ENCODE assay signal across 8 mouse cellular contexts in genomic region chr13:5592556-5593061, GRCm38 (mm10).
DNase-seq lines count a peak whose midpoint lies in the region; ATAC-seq and TF ChIP-seq lines count a peak whose summit lies in the region.

No protein-coding gene starts in this region.

- peak; percentile 8 to 34 for DNase-seq in frontal cortex, adult 2 months (ENCODE audit: extremely low spot score in 1 of 2, low spot score in 1 of 2)
- no peak for DNase-seq in frontal cortex, postnatal 14 days (ENCODE audit: low spot score in 2 of 2)
- peak; percentile 28 for DNase-seq in MN1 (ENCODE audit: low spot score)
- DNase-seq in heart, postnatal 0 days (ENCODE audit: low spot score) = peak; percentile 93
- peak; percentile 37 for DNase-seq in lung, postnatal 14 days
- no peak for DNase-seq in forebrain, embryonic 14.5 days (ENCODE audit: low spot score)
- DNase-seq in c-Kit-positive CD71-positive TER-119-positive erythroid progenitor cells, embryonic 14.5 days (ENCODE audit: low spot score) = no peak

- no peak overlapping the region for H3K4me3 ChIP-seq in heart, postnatal 0 days (ENCODE audit: low read depth, low read length)
- H3K4me3 ChIP-seq in intestine, postnatal 0 days (ENCODE audit: low read depth, low read length) = no peak overlapping the region
- H3K4me3 ChIP-seq in forebrain, embryonic 14.5 days (ENCODE audit: low read depth, low read length) = no peak overlapping the region

- H3K9me3 ChIP-seq in heart, postnatal 0 days (replicated peaks; ENCODE audit: control insufficient read depth, low read length) = no peaks in the 10 kb centered on the region
- H3K9me3 ChIP-seq in intestine, postnatal 0 days (ENCODE audit: control insufficient read depth) = no peaks in the 10 kb centered on the region
- H3K9me3 ChIP-seq in forebrain, embryonic 14.5 days (replicated peaks; ENCODE audit: control insufficient read depth, low read length) = no peaks in the 10 kb centered on the region

- no peaks in the 10 kb centered on the region for H3K27me3 ChIP-seq in heart, postnatal 0 days (ENCODE audit: control insufficient read depth, insufficient read depth, low read length)
- H3K27me3 ChIP-seq in intestine, postnatal 0 days (replicated peaks; ENCODE audit: control insufficient read depth, insufficient read depth, low read length) = no peaks in the 10 kb centered on the region
- no peaks in the 10 kb centered on the region for H3K27me3 ChIP-seq in forebrain, embryonic 14.5 days (replicated peaks; ENCODE audit: control insufficient read depth, insufficient read depth, low read length)

- peak overlapping the region; percentile 3; the same call in 1 of the 2 replicates for H3K4me2 ChIP-seq in heart, postnatal 0 days (ENCODE audit: low read depth, low read length)
- no peak overlapping the region for H3K4me2 ChIP-seq in intestine, postnatal 0 days (replicated peaks; ENCODE audit: low read depth)
- no peak overlapping the region for H3K4me2 ChIP-seq in forebrain, embryonic 14.5 days (ENCODE audit: low read length)

- TF ChIP-seq CTCF in heart, postnatal 0 days (IDR thresholded peaks at IDR 0.05; ENCODE audit: low read depth) = no peak
- no peak for TF ChIP-seq CTCF in intestine, postnatal 0 days (IDR thresholded peaks at IDR 0.05; ENCODE audit: low read depth)

- no peaks in the 10 kb centered on the region for H3K36me3 ChIP-seq in heart, postnatal 0 days (replicated peaks; ENCODE audit: control insufficient read depth, insufficient read depth, low read length)
- H3K36me3 ChIP-seq in intestine, postnatal 0 days (ENCODE audit: control insufficient read depth, insufficient read depth) = no peaks in the 10 kb centered on the region
- H3K36me3 ChIP-seq in forebrain, embryonic 14.5 days (ENCODE audit: control insufficient read depth, insufficient read depth, low read length) = no peaks in the 10 kb centered on the region

- peak; percentile 98 for TF ChIP-seq EP300 in heart, postnatal 0 days (IDR thresholded peaks at IDR 0.05; ENCODE audit: low read depth)

- 2% methylated on average over 3 of the region's 3 CpGs for WGBS in heart, postnatal 0 days
- 51% methylated on average over 3 of the region's 3 CpGs for WGBS in intestine, postnatal 0 days
- WGBS in forebrain, embryonic 14.5 days = 64% methylated on average over 3 of the region's 3 CpGs

- peaks cover 14% of the 10 kb centered on the region for H3K4me1 ChIP-seq in heart, postnatal 0 days (ENCODE audit: control insufficient read depth, insufficient read depth)
- H3K4me1 ChIP-seq in intestine, postnatal 0 days (replicated peaks; ENCODE audit: control insufficient read depth, insufficient read depth, low read length) = no peaks in the 10 kb centered on the region
- H3K4me1 ChIP-seq in forebrain, embryonic 14.5 days (ENCODE audit: control insufficient read depth, insufficient read depth, low read length) = no peaks in the 10 kb centered on the region

- no peak overlapping the region for H3K9ac ChIP-seq in heart, postnatal 0 days (replicated peaks; ENCODE audit: low read depth, low read length)
- H3K9ac ChIP-seq in intestine, postnatal 0 days (ENCODE audit: low read depth, low read length) = no peak overlapping the region
- no peak overlapping the region for H3K9ac ChIP-seq in forebrain, embryonic 14.5 days (ENCODE audit: low read length)

- ATAC-seq in heart, postnatal 0 days (ENCODE audit: insufficient read depth, low read depth) = peak; percentile 88
- ATAC-seq in intestine, postnatal 0 days = no peak
- ATAC-seq in forebrain, embryonic 14.5 days = no peak

- H3K27ac ChIP-seq in heart, postnatal 0 days (ENCODE audit: low read depth) = peak overlapping the region; percentile 78
- no peak overlapping the region for H3K27ac ChIP-seq in intestine, postnatal 0 days (ENCODE audit: low read depth, low read length)
- H3K27ac ChIP-seq in forebrain, embryonic 14.5 days (ENCODE audit: low read depth, low read length) = no peak overlapping the region

Comparison
In these comparisons a context has a peak if more than half of its experiments do, and no peak if none do; other contexts are left out.
1. DNase-seq: peak in frontal cortex, adult 2 months (2 of 2), MN1 (single experiment), heart, postnatal 0 days (single experiment) and lung, postnatal 14 days (single experiment); none in frontal cortex, postnatal 14 days (0 of 2), forebrain, embryonic 14.5 days (single experiment) and c-Kit-positive CD71-positive TER-119-positive erythroid progenitor cells, embryonic 14.5 days (single experiment).